Mouse (Mus musculus) 3T3-L1 (cell line): Measurements from ENCODE around the gene Hdac4.

Experiments
- DNase-seq: peaks from one replicate; pipeline ENCODE4 v3.0.0-alpha.2; 2015; ENCODE audit warnings: low read depth, low spot score

The Hdac4 gene

DNA sequence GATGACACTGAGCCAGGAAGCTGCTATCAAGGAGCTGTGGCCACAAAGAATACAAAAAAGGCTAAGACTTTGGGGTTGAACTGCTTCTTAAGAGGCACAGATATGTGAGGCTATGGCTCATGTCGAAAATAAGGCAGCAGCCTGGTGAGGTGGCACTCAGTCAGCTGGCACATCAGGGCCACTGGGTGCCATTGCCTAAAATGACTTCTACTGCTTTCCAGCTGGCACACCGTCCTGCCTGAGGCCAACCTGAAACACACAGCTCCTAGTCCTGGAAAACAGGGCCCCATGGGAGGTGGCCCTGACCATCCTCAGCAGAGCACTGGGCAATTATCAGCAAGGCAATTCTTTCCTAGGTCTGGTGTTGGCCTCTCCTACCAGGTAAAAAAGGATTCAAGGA, 167.3 kb downstream of the Hdac4 start:
- no peak for DNase-seq

DNA sequence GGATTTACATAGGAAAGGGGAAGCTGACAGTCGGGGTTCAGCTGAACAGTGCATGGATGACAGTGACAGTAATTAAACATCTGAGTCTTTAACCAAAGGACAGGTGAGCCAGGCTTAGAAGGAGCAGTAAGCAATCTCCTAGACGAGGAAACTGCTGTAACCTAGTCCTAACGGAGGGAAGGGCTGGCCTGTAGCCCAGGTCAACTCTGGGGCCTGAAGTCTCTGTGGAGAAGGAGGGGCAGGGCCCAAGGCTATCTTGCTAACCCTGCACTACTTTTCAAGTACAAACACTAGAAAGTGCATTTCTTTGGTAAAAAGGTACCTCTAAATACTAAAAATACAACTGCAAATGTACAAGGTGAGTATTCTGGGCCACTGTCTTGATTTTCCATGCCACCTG, 169.1 kb downstream of the Hdac4 start:
- DNase-seq, result no peak

DNA sequence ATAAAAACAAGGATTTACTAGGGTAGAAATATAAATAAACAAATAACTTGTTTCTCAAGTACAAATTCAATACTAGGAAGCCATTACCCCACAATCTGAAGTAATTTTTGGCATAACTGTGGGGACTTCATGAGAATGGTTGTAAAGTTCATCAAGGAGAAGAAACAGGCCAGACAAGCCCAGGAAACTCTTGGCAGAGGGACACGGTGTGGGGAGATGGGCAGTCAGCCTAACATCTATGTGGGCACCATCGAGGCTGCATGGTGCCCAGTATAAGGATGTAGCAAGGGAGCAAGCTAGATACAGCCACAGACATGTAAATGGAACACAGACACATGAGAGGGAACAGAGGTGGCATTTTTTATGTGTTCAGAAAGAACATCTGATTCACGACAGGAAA, 171.6 kb downstream of the Hdac4 start:
- no peak for DNase-seq

DNA sequence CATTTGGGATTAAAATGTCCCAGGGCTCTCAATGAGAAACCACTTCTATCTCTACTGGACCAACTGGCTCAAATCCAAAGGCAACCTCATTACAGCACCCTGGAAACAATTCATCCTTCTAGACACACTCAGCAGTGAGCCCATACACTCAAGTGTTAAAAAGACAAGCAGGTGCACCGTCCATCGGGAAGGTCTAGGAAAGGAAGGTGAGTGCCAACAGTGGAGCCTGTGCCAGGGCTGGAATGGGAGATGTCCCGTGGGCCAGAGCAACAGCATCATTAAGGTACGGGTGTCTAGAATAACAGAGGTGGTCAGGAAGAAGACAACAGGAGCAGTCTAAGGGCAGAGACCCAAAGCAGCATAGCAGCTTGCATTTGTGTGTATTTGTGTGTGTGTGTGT, 173.5 kb downstream of the Hdac4 start:
- no peak for DNase-seq

DNA sequence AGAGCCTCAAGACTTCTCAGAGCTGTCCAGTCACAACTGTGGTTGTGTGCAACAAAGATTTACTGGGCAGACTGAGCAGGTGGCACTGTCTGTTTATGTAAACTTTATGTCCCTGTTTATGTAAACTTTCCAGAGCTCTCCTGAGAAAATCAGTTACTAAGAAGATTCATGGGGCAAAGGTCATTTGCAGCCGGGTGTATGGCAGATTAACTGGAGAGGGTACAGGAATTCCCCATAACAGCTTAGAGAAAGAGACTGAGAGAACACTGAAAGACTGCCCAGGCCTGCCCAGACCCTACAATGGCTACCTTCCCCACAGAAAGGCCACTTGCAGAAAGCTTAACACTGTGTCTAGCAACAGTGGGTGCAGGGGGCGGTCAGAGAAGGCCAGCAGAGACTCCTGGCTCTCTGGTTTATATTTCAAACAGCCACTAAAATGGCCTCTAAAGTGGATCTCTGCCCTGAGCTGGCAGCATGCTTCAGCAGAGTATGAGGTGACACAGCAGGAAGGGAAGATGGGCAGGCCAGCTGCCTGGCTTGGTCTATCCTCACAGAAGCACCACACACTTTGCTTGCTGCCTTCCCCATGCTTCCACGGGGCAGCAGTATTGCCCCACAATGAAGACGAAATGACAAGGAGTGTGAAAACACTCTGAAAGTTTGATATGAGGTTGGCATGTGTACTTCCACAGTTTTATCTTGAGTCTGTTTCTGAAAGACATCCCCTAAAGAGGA, 179.4 kb downstream of the Hdac4 start:
- DNase-seq, result no peak

DNA sequence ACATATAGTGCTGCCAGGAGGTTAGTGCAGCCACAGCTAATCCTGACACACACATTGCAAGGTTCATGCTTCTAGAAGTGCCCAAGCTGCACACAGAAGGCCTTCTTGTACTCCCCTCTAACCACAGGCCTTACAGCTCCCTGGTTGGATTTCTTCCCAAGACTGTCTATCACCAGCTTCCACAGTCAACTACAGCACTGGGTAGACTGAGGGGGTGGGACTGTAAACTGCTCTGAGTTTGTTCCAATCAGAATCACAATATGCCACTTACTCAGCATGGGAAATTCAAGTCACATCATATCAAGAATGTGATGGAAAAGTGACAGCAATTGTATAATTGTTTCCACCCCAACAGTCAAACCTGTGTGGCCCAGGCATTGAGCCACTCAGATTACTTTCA, 180.2 kb downstream of the Hdac4 start:
- DNase-seq, result no peak

DNA sequence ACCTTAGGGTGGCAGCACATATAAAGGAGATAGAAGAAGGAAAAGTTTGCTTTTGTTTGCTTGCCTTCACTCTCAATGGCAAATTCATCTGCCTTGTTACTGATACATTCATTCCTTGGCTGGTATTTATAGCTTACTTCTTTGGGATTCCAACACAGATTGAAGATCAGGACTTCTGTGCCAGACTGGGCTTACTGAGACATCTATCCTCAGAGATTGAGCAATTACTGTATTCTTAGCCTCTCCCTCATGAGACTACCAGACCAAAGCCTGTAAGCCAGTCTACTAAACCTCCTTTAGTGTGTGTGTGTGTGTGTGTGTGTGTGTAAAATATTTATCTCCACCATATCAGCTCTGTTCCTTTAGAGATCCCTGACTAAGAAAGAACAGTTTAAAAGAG, 181.0 kb downstream of the Hdac4 start:
- DNase-seq, result no peak

DNA sequence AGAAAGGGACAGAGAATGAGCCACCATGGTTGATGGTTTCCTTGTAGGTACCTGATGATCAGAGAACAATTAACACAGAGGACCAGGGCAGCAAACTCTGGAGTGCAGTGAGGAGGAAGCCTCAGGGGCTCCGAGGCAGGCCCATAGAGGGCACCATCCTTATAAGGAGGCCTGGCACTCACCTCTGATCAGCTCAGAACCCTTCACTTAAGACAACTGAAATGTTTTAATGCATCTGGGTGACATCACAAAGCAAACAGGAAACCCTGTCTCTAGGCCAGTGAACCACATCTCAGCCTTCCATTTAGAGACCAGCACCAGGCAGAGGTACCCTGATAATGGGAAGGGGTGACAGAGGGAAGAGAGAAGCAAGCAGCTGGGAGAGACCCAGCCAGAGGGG, 188.8 kb downstream of the Hdac4 start:
- DNase-seq, result no peak

DNA sequence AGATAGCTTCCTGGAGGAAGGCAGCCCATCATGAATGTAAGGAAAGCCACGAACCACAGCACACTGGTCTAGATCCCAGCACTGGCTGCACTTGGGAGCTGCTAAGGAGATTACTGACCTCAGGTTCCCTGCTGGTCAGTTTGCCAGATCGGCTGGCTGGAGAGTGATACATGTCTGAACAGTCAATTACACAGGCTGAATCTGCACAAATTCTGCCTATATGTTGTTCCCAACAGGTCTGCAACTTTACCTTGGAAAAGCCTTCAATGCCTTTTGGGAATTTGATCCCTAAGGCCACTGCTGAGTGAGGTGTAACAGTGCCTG, 189.9 kb downstream of the Hdac4 start:
- no peak for DNase-seq

DNA sequence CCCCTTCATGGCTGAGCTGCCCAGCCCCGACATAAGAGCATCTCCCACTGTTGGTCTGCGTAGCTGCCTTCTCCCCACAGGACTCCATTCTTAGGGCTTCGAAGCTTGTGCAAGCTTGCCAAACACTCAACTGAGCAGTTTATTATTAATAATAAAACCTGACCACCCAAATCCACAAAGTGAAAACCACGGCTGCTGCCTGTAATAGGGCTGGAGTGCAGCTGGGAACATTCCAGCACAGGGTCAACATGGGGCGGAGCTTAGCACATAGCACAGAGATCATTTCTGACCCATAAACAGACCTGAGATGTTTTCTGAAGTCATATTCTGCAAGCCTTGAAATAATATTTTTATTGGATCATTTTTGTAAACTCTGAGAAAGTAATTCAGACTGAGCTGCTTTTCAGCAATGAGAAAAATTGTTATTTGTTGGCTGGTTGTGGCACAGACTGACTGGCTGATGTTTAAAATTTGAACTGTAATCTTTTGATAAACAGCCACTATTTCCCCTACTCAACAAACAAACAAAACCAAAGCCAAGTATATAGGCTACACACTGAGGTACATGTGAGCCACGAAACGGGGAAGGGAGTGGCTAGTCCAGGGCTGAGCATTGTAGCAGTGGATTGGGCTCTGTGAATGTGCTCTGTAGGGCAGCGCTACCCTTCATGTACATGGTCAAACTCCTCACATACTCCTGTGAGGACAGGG, 190.4 kb downstream of the Hdac4 start:
- no peak for DNase-seq

DNA sequence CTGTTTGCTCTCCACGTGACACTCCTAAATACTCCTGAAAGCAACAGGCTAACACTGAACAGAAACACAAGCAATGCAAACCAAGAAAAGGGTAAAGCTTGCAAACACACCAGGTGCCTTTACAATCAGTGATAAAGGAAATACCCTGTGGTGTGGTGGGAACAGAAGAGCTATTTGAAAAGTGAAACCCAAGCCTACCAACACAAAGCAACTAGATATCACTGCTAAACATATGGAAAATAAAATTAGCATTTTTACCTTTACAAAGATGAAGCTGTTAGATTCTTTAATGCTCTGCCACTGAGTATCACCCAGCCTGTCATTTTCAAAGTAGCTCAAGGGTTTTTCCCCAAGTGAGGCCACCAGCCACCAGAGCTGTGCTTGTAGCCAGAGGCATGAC, 191.4 kb downstream of the Hdac4 start:
- DNase-seq, result no peak

DNA sequence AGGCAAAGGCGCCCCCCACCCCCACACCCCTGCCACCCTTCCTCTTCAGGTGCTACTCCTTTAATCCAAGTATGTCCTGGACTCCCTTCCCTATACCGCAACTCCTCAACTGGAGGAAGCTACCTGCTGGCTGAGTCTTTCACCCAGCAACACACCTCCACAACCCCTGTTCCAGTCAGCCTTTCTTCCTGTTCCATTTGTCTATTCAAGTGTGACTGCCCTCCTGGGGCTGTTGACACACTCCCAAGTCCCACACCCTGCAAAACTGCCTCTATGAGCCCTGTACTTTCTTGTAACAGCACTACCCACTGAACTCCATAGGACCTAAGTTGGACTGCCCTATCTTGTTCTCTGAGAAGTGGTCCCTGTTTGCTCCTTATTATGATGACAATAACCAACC, 195.3 kb downstream of the Hdac4 start:
- DNase-seq, result no peak

DNA sequence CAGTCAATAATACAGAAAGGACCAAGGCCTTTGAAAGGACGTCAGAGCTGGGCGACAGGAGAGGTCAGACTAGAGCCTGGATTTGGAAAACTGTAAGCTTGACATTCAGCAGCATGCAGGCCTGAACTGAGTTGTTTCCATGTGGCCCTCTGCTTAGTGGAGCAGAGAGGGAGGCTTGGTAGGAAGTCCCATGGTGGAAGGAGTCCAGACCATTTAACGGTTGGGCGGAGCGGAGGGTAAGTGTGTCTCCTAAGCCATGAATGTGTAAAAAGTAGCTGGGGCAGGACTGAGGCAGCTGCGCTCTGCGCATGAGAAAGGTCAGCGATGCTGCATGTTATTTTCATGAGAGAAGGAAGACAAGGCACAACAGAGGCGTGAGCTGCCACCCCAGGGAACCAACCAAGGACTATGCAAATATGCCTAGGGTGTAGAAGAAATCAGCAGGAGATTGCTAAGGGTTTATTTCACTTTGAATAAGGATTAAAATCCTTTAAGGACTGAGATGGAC, 201.8 kb downstream of the Hdac4 start:
- no peak for DNase-seq

DNA sequence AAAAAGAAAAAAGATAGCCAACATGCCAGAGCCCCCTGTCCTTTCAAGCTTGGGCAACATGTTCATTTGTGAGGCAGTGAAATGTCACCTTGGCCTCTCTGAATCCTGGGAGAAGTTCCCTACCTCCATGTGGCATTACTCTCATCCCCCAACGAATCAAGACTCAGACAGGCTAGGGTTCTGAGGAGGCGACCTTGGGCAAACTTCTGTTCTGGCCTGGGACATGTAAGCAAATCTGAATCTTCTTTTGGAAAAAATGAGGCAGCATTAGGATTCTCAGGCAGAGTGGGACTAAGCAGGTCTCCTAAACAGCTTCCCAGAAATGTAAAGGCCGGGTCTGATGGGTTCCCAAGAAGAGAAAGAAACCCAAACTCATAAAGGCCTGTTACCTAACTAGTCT, 202.8 kb downstream of the Hdac4 start:
- DNase-seq, result no peak

DNA sequence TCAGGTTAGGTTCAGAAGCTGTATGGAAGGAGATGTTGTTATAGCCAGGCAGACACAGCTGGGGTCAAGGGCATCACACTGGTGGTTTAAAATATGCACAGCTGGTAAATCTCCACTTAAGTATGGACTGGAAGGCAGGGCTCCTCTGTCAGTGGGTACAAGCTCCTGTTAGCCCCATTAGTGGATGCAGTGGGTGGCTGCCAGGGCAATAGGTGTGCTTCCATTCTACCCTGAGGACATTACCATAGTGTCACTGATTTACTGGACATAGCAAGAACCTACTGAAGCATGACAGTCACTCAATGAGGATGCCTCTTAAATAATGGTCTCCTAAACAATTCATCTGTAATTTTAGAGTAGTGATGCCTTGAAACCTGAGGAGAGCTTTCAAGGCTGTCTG, 203.9 kb downstream of the Hdac4 start:
- DNase-seq, result no peak

DNA sequence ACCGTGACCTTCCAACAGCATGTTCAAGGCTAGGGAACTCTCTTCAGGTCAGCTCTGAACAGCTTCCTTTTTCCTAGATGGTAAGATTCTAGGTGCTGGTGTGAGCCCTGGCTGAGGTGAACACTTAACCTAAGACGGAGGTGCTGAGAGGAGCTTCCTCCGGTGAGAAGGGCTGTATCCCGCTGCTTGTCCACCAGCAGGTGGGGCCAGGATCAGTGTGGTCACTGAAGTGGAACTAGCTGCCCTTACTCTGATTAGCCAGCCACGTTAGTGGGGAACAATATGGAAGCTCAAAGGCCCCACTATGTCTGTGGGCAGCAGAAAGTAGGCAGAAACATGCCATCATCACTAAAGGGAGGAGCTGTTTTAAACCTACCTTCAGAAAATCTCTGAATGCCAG, 204.6 kb downstream of the Hdac4 start:
- no peak for DNase-seq

DNA sequence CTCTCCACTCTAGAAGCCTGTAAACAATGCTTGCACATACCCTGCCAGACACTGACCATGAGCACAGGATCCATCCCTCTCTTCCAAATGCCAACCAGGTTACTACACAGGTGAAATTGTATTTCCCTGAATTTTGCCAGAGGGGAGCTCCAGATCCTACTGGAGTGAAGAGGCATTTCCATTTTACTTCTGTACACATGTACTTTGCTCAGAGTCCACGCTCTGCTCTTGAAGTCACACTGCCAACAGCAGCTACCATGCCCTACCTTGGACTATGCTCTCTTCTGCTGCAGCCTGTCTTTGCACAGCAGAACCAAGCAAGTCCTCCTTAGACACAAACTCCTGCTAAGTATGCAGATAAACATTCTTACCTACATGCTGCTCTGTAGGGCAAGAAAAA, 206.6 kb downstream of the Hdac4 start:
- DNase-seq, result no peak

DNA sequence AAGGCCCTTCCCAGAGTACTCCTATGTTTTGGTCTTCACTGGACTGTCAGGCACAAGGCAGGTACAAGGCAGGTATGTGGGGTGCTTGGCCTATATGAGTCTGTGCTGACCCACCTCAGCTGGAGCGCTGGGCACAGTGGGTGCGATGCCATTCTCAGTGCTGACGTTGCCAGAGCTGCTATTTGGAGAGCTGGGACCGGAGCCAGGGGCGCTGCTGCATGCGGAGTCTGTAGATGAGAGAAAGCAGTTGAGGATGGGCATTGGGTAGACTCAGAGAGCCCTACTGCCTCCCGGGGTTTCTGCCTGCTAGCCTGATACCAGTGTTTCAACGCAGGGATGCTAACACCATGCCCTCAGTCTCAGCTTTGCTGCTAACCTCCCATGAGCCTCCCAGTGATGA, 208.1 kb downstream of the Hdac4 start:
- no peak for DNase-seq

DNA sequence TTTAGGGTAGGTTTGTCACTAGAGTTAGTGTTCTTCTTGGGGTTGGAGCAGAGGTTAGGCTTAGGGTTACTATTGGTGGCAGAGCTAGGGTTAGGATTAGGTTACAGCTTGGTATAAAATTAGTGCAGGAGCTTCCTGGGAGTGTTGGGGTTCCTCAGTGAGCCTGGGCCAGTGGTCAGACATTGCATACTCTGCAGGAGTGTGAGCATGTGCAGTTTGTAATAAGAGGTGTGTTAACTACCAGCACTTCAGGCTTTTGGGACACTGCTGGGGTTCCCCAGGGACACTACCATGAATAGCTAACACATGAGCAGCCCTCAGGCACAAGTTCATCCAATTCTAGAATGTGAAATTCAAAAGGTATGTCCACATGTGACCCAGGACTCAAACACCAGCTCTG, 209.7 kb downstream of the Hdac4 start:
- no peak for DNase-seq

DNA sequence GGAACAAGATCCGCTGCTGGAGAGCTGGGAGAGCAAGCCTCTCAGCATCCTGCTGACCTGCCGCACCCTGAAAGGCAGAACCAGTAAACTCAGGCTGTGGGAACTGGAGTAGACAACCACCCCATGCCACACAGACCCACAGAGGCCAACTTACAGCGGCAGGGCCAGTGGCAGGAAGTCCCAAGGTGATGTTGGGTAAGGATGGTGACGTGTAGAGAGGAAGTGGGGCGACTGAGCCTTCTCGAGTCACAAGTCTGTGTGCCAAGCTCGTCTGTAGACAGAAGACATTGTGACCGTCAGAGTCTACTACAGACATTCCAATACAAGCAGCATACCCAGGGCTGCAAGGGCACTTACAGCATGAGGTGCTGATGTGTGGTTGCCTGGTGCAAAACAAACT, 211.0 kb downstream of the Hdac4 start:
- DNase-seq, result no peak

DNA sequence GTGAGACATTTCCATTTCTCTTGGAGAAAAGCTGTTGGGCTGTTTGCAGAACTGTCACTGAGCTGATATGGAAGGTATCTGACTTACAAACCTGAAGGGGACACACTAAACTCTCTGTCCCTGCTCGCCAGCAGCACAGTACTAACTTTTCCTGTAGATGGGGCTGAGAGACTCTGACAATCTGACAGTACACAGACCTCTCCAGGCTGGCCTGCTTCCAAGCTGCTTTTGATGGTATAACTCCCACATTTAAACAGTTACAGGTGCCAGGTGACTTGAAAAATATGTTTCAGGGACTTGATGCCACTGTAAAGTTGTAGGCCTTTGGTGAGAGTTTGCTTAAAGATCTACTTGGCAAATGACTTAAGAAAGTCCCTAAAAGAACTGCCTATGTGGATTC, 214.1 kb downstream of the Hdac4 start:
- DNase-seq, result no peak

DNA sequence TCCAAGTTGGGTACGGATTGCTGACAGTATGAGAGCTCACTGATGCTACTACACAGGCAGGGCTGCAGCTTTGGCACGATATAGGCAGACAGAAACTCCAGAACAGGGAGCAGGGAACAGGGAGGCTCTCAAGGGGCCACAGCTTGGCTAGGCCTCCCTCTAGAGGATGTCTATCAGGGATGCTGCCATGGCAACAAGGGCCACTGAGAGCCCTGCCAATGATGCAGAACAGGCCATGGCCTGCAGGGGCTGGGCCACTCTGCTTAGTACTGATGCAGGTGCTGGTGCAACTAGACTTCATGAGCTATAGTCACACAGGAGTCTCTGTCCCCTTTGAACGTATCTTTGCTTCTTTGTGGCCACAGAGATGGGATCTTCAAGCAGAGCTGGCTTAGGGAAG, 217.1 kb downstream of the Hdac4 start:
- DNase-seq, result peak; percentile 31

DNA sequence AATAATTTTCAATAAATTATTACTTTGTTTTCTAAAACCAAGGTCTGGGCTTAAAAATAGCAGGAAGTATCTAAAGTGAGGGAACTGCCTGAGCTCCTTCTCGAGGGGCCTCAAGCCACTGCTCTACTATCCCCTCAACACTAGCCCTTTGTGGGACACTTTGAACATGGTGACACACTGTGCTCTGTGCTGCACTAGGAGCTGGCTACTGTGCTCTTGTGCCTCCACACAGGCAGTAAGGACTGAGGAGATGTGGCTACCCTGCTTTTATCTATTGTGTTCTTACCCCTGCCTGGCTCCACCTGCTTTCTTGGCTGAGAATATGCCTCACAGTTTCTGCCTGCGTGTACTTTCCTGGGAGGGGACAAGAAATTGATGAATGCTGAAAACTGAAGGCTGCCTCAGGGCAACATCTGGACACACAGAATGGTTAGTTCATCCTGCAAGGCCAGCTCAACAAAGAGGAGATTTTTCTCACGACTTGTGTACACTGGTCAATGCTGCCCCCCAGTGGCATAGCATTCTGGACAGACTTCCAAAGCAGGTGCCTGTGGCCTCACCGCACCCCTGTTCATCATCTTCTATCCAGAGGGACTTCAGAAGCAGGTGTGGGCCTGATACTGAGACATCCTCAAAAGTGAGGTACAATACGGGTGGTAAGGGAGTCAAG, 226.7 kb downstream of the Hdac4 start:
- peak; percentile 89 for DNase-seq
